Mouse (Mus musculus): ENCODE data around the gene Fbn1. TPM values are rescaled to one million over a fixed set of nuclear protein-coding genes. Genes with fewer than 3 reads are reported as not detected.

The Fbn1 gene
- 9.9 and 11.2 TPM in 2 replicates for polyA plus RNA-seq (2015; fragmentation: Nextera tagmentation; extraction: Ambion mirVana)

GRCm38 (mm10) chr2:125507893-125508292, at the start of gene Fbn1:
Gene Fbn1, minus strand, starts transcription at chr2:125507993.
- Histone ChIP-seq H3K27me3 (replicated peaks; ENCODE audit: control insufficient read depth, insufficient read depth, low read length) (peaks cover 29% of the 10 kb centered on the region), H3K4me3 (ENCODE audit: low read depth, low read length) (peak within 1 kb of the TSS; percentile 58), H3K9me3 (ENCODE audit: control insufficient read depth) (no peaks in the 10 kb centered on the region), H3K4me2 (replicated peaks; ENCODE audit: low read depth) (peak within 1 kb of the TSS; percentile 68), H3K27ac (ENCODE audit: low read depth, low read length) (peak within 1 kb of the TSS; percentile 71; the same call in 1 of the 2 replicates), H3K4me1 (replicated peaks; ENCODE audit: control insufficient read depth, insufficient read depth, low read length) (no peaks in the 10 kb centered on the region), H3K36me3 (ENCODE audit: control insufficient read depth, insufficient read depth) (no peaks in the 10 kb centered on the region), H3K9ac (ENCODE audit: low read depth, low read length) (peak within 1 kb of the TSS; percentile 58)
- no peak for ATAC-seq
- 85% methylated on average over 4 of the region's 4 CpGs for WGBS
- TF ChIP-seq CTCF (IDR thresholded peaks at IDR 0.05; ENCODE audit: low read depth) = no peak

GRCm38 (mm10) chr2:125555830-125556229, 48.0 kb upstream of the Fbn1 start:
- Histone ChIP-seq H3K9ac (ENCODE audit: low read depth, low read length) (no peak overlapping the region), H3K36me3 (ENCODE audit: control insufficient read depth, insufficient read depth) (no peaks in the 10 kb centered on the region), H3K4me2 (replicated peaks; ENCODE audit: low read depth) (no peak overlapping the region), H3K4me3 (ENCODE audit: low read depth, low read length) (no peak overlapping the region), H3K27ac (ENCODE audit: low read depth, low read length) (no peak overlapping the region), H3K9me3 (ENCODE audit: control insufficient read depth) (no peaks in the 10 kb centered on the region), H3K4me1 (replicated peaks; ENCODE audit: control insufficient read depth, insufficient read depth, low read length) (no peaks in the 10 kb centered on the region), H3K27me3 (replicated peaks; ENCODE audit: control insufficient read depth, insufficient read depth, low read length) (no peaks in the 10 kb centered on the region)
- WGBS = 78% methylated on average over 6 of the region's 6 CpGs
- peak; percentile 36 for TF ChIP-seq CTCF (IDR thresholded peaks at IDR 0.05; ENCODE audit: low read depth)
- ATAC-seq = no peak

GRCm38 (mm10) chr2:125548806-125549578, 41.2 kb upstream of the Fbn1 start:
- 39% methylated on average over 1 of the region's 1 CpGs for WGBS
- Histone ChIP-seq H3K4me3 (ENCODE audit: low read depth, low read length) (no peak overlapping the region), H3K27ac (ENCODE audit: low read depth, low read length) (no peak overlapping the region), H3K4me2 (replicated peaks; ENCODE audit: low read depth) (no peak overlapping the region), H3K9me3 (ENCODE audit: control insufficient read depth) (no peaks in the 10 kb centered on the region), H3K36me3 (ENCODE audit: control insufficient read depth, insufficient read depth) (no peaks in the 10 kb centered on the region), H3K4me1 (replicated peaks; ENCODE audit: control insufficient read depth, insufficient read depth, low read length) (no peaks in the 10 kb centered on the region), H3K9ac (ENCODE audit: low read depth, low read length) (no peak overlapping the region), H3K27me3 (replicated peaks; ENCODE audit: control insufficient read depth, insufficient read depth, low read length) (no peaks in the 10 kb centered on the region)
- ATAC-seq = no peak
- TF ChIP-seq CTCF (IDR thresholded peaks at IDR 0.05; ENCODE audit: low read depth) = no peak

- TF ChIP-seq CTCF (IDR thresholded peaks at IDR 0.05; ENCODE audit: low read depth) = no peak
- Histone ChIP-seq H3K4me2 (replicated peaks; ENCODE audit: low read depth) (no peak overlapping the region), H3K9ac (ENCODE audit: low read depth, low read length) (no peak overlapping the region), H3K36me3 (ENCODE audit: control insufficient read depth, insufficient read depth) (no peaks in the 10 kb centered on the region), H3K4me3 (ENCODE audit: low read depth, low read length) (no peak overlapping the region), H3K27me3 (replicated peaks; ENCODE audit: control insufficient read depth, insufficient read depth, low read length) (no peaks in the 10 kb centered on the region), H3K9me3 (ENCODE audit: control insufficient read depth) (no peaks in the 10 kb centered on the region), H3K4me1 (replicated peaks; ENCODE audit: control insufficient read depth, insufficient read depth, low read length) (no peaks in the 10 kb centered on the region), H3K27ac (ENCODE audit: low read depth, low read length) (no peak overlapping the region)
- 89% methylated on average over 3 of the region's 3 CpGs for WGBS
- no peak for ATAC-seq
Measured at GRCm38 (mm10) chr2:125544986-125545385, 37.2 kb upstream of the Fbn1 start.

GRCm38 (mm10) chr2:125543646-125544045, 35.9 kb upstream of the Fbn1 start:
- no peak for ATAC-seq
- TF ChIP-seq CTCF (IDR thresholded peaks at IDR 0.05; ENCODE audit: low read depth) = no peak
- Histone ChIP-seq H3K9me3 (ENCODE audit: control insufficient read depth) (no peaks in the 10 kb centered on the region), H3K4me2 (replicated peaks; ENCODE audit: low read depth) (no peak overlapping the region), H3K27ac (ENCODE audit: low read depth, low read length) (no peak overlapping the region), H3K36me3 (ENCODE audit: control insufficient read depth, insufficient read depth) (no peaks in the 10 kb centered on the region), H3K4me1 (replicated peaks; ENCODE audit: control insufficient read depth, insufficient read depth, low read length) (no peaks in the 10 kb centered on the region), H3K4me3 (ENCODE audit: low read depth, low read length) (no peak overlapping the region), H3K27me3 (replicated peaks; ENCODE audit: control insufficient read depth, insufficient read depth, low read length) (no peaks in the 10 kb centered on the region), H3K9ac (ENCODE audit: low read depth, low read length) (no peak overlapping the region)
- WGBS = 59% methylated on average over 1 of the region's 1 CpGs

- Histone ChIP-seq H3K36me3 (ENCODE audit: control insufficient read depth, insufficient read depth) (no peaks in the 10 kb centered on the region), H3K4me1 (replicated peaks; ENCODE audit: control insufficient read depth, insufficient read depth, low read length) (no peaks in the 10 kb centered on the region), H3K9me3 (ENCODE audit: control insufficient read depth) (no peaks in the 10 kb centered on the region), H3K27ac (ENCODE audit: low read depth, low read length) (no peak overlapping the region), H3K4me2 (replicated peaks; ENCODE audit: low read depth) (no peak overlapping the region), H3K9ac (ENCODE audit: low read depth, low read length) (no peak overlapping the region), H3K27me3 (replicated peaks; ENCODE audit: control insufficient read depth, insufficient read depth, low read length) (no peaks in the 10 kb centered on the region), H3K4me3 (ENCODE audit: low read depth, low read length) (no peak overlapping the region)
- WGBS = 66% methylated on average over 7 of the region's 7 CpGs
- ATAC-seq = no peak
- TF ChIP-seq CTCF (IDR thresholded peaks at IDR 0.05; ENCODE audit: low read depth) = no peak
Measured at GRCm38 (mm10) chr2:125541451-125541850, 33.7 kb upstream of the Fbn1 start.

Measured in intestine, postnatal 0 days (tissue).